Mouse (Mus musculus): ENCODE results near the gene Defb15. TPM values are rescaled to one million over a fixed set of nuclear protein-coding genes. Genes with fewer than 3 reads are reported as not detected.

Gene Defb15
- not detected for polyA plus RNA-seq (2015; fragmentation: Illumina TruSeq; extraction: RNeasy Lipid Tissue Mini Kit (QIAGEN cat#74804); ENCODE audit: insufficient read depth, low replicate concordance)

GRCm38 (mm10) chr8:21932610-21933009, at the start of gene Defb15:
Defb15 (minus strand) TSS chr8:21932710.

GRCm38 (mm10) chr8:21969475-21969874, 37.0 kb upstream of the Defb15 start, which contains the start of gene Ccdc70:
Ccdc70 (plus strand) TSS chr8:21969775.

GRCm38 (mm10) chr8:21958414-21958813, 25.9 kb upstream of the Defb15 start, which contains the start of gene Fam90a1a:
Fam90a1a (plus strand) TSS chr8:21958714.

GRCm38 (mm10) chr8:21946462-21946861, 14.0 kb upstream of the Defb15 start, which contains the start of gene Defb13:
Defb13 (plus strand) TSS chr8:21946762.

GRCm38 (mm10) chr8:21938052-21938451, 5.5 kb upstream of the Defb15 start, which contains the start of gene Defb35:
Defb35 (plus strand) TSS chr8:21938352.

GRCm38 (mm10) chr8:21906290-21906689, 26.2 kb downstream of the Defb15 start, which contains the start of gene Defb11:
Defb11 (minus strand) TSS chr8:21906412.

GRCm38 (mm10) chr8:21885321-21885720, 47.2 kb downstream of the Defb15 start, which contains the start of gene Defb9:
Defb9 (minus strand) TSS chr8:21885421.

Other genes starting within 250 kb of the Defb15 start
- not detected for gene AY761184, start 229.1 kb downstream of the Defb15 start, polyA plus RNA-seq (2015; fragmentation: Illumina TruSeq; extraction: RNeasy Lipid Tissue Mini Kit (QIAGEN cat#74804); ENCODE audit: insufficient read depth, low replicate concordance)
- gene Defa24, start 198.2 kb downstream of the Defb15 start, polyA plus RNA-seq (2015; fragmentation: Illumina TruSeq; extraction: RNeasy Lipid Tissue Mini Kit (QIAGEN cat#74804); ENCODE audit: insufficient read depth, low replicate concordance) = not detected
- not detected for gene Defb50, start 109.2 kb downstream of the Defb15 start, polyA plus RNA-seq (2015; fragmentation: Illumina TruSeq; extraction: RNeasy Lipid Tissue Mini Kit (QIAGEN cat#74804); ENCODE audit: insufficient read depth, low replicate concordance)
- gene Defb2, start 92.8 kb downstream of the Defb15 start, polyA plus RNA-seq (2015; fragmentation: Illumina TruSeq; extraction: RNeasy Lipid Tissue Mini Kit (QIAGEN cat#74804); ENCODE audit: insufficient read depth, low replicate concordance) = not detected
- not detected for gene Defb10, start 73.8 kb downstream of the Defb15 start, polyA plus RNA-seq (2015; fragmentation: Illumina TruSeq; extraction: RNeasy Lipid Tissue Mini Kit (QIAGEN cat#74804); ENCODE audit: insufficient read depth, low replicate concordance)
- gene Defb9, start 47.3 kb downstream of the Defb15 start, polyA plus RNA-seq (2015; fragmentation: Illumina TruSeq; extraction: RNeasy Lipid Tissue Mini Kit (QIAGEN cat#74804); ENCODE audit: insufficient read depth, low replicate concordance) = not detected
- gene Defb11, start 26.3 kb downstream of the Defb15 start, polyA plus RNA-seq (2015; fragmentation: Illumina TruSeq; extraction: RNeasy Lipid Tissue Mini Kit (QIAGEN cat#74804); ENCODE audit: insufficient read depth, low replicate concordance) = not detected
- not detected for gene Defb35, start 5.6 kb upstream of the Defb15 start, polyA plus RNA-seq (2015; fragmentation: Illumina TruSeq; extraction: RNeasy Lipid Tissue Mini Kit (QIAGEN cat#74804); ENCODE audit: insufficient read depth, low replicate concordance)
- gene Defb13, start 14.1 kb upstream of the Defb15 start, polyA plus RNA-seq (2015; fragmentation: Illumina TruSeq; extraction: RNeasy Lipid Tissue Mini Kit (QIAGEN cat#74804); ENCODE audit: insufficient read depth, low replicate concordance) = not detected
- not detected for gene Fam90a1a, start 26.0 kb upstream of the Defb15 start, polyA plus RNA-seq (2015; fragmentation: Illumina TruSeq; extraction: RNeasy Lipid Tissue Mini Kit (QIAGEN cat#74804); ENCODE audit: insufficient read depth, low replicate concordance)
- not detected for gene Ccdc70, start 37.1 kb upstream of the Defb15 start, polyA plus RNA-seq (2015; fragmentation: Illumina TruSeq; extraction: RNeasy Lipid Tissue Mini Kit (QIAGEN cat#74804); ENCODE audit: insufficient read depth, low replicate concordance)
- gene Atp7b, start 127.6 kb upstream of the Defb15 start, polyA plus RNA-seq (2015; fragmentation: Illumina TruSeq; extraction: RNeasy Lipid Tissue Mini Kit (QIAGEN cat#74804); ENCODE audit: insufficient read depth, low replicate concordance) = 0.51 TPM
- 17.3 TPM for gene Alg11, start 128.0 kb upstream of the Defb15 start, polyA plus RNA-seq (2015; fragmentation: Illumina TruSeq; extraction: RNeasy Lipid Tissue Mini Kit (QIAGEN cat#74804); ENCODE audit: insufficient read depth, low replicate concordance)
- gene Nek5, start 192.3 kb upstream of the Defb15 start, polyA plus RNA-seq (2015; fragmentation: Illumina TruSeq; extraction: RNeasy Lipid Tissue Mini Kit (QIAGEN cat#74804); ENCODE audit: insufficient read depth, low replicate concordance) = 0.14 TPM
- gene Nek3, start 233.7 kb upstream of the Defb15 start, polyA plus RNA-seq (2015; fragmentation: Illumina TruSeq; extraction: RNeasy Lipid Tissue Mini Kit (QIAGEN cat#74804); ENCODE audit: insufficient read depth, low replicate concordance) = 6.5 TPM